Comparison of ENCODE assay signal across 21 mouse cellular contexts in the genomic region with DNA sequence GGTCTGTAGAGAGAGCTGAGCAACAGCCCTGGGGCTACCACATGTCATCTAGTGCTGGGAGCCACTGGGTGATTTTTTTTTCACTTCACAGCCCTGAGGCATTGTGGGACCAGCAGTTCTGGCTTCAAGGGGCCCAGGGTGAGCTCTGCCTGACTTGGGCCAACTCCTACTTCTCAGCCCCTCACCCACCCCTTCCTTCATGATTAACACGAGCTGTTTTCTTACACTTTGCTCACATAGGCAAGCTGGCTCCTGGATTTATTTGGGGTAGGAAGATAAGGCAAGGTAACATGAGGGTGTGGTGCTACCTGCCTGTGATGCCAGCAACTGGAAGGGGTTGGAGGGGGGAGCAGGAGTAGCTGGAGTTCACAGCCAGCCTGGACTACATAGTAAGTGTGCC. TPM values are rescaled to one million over a fixed set of nuclear protein-coding genes. Genes with fewer than 3 reads are reported as not detected.
A peak's percentile ranks its signal among the peaks of the same experiment; 100 is the strongest.
DNase-seq lines count a peak whose midpoint lies in the region; ATAC-seq lines count a peak whose summit lies in the region.
"Had no signal": no experiment of that assay in that cellular context is flagged by ENCODE, and none has a peak within 500 bp of the region (broad histone marks: within the 10 kb centered on the region; RNA-seq: fewer than 3 reads in every experiment).

No protein-coding gene starts in this region.

- no peak overlapping the region for H3K4me2 ChIP-seq in intestine, embryonic 15.5 days (replicated peaks)
- no peak overlapping the region for H3K4me2 ChIP-seq in intestine, embryonic 16.5 days (ENCODE audit: low read depth, low read length)
- H3K4me2 ChIP-seq in stomach, embryonic 14.5 days (replicated peaks; ENCODE audit: low read depth, low read length) = no peak overlapping the region
- H3K4me2 ChIP-seq in stomach, embryonic 16.5 days (ENCODE audit: low read depth, low read length) = no peak overlapping the region
- H3K4me2 ChIP-seq: embryonic facial prominence, embryonic 12.5 days; forebrain, embryonic 13.5 days; forebrain, embryonic 15.5 days had no signal

- H3K4me3 ChIP-seq in intestine, embryonic 15.5 days (replicated peaks) = no peak overlapping the region
- no peak overlapping the region for H3K4me3 ChIP-seq in intestine, embryonic 16.5 days (ENCODE audit: low read length)
- no peak overlapping the region for H3K4me3 ChIP-seq in stomach, embryonic 14.5 days (ENCODE audit: low read depth, low read length)
- no peak overlapping the region for H3K4me3 ChIP-seq in stomach, embryonic 16.5 days (replicated peaks; ENCODE audit: low read length)
- H3K4me3 ChIP-seq in embryonic facial prominence, embryonic 10.5 days = no peak overlapping the region
- H3K4me3 ChIP-seq: embryonic facial prominence, embryonic 12.5 days; forebrain, embryonic 13.5 days; forebrain, embryonic 15.5 days had no signal

- no peaks in the 10 kb centered on the region for H3K36me3 ChIP-seq in intestine, embryonic 15.5 days
- H3K36me3 ChIP-seq in intestine, embryonic 16.5 days (ENCODE audit: control insufficient read depth, insufficient read depth, low read length) = no peaks in the 10 kb centered on the region
- no peaks in the 10 kb centered on the region for H3K36me3 ChIP-seq in stomach, embryonic 14.5 days (ENCODE audit: control insufficient read depth, insufficient read depth, low read length)
- no peaks in the 10 kb centered on the region for H3K36me3 ChIP-seq in stomach, embryonic 16.5 days (ENCODE audit: control insufficient read depth, insufficient read depth, low read length)
- no peaks in the 10 kb centered on the region for H3K36me3 ChIP-seq in embryonic facial prominence, embryonic 10.5 days (replicated peaks)
- H3K36me3 ChIP-seq: embryonic facial prominence, embryonic 12.5 days; forebrain, embryonic 15.5 days had no signal

- DNase-seq in neural tube, embryonic 10.5 days (ENCODE audit: extremely low spot score, low spot score) = no peak
- no peak for DNase-seq in embryonic facial prominence, embryonic 10.5 days (ENCODE audit: low spot score)
- DNase-seq in adrenal gland, adult 2 months = no peak
- DNase-seq in frontal cortex, adult 2 months (ENCODE audit: extremely low spot score in 1 of 2, low spot score in 1 of 2) = no peak
- DNase-seq: adrenal gland, adult 8-10 months; adrenal gland, postnatal 14 days; adrenal gland, postnatal 36 days; cerebellum, adult 11-12 months; cerebellum, adult 2 months; cerebellum, adult 9-10 months; cerebellum, postnatal 10 days; cerebellum, postnatal 25 days; embryo, embryonic 11 days; forebrain, postnatal 0 days had no signal

- no peaks in the 10 kb centered on the region for H3K4me1 ChIP-seq in intestine, embryonic 15.5 days (replicated peaks)
- no peaks in the 10 kb centered on the region for H3K4me1 ChIP-seq in intestine, embryonic 16.5 days (ENCODE audit: control insufficient read depth, insufficient read depth, low read length)
- no peaks in the 10 kb centered on the region for H3K4me1 ChIP-seq in stomach, embryonic 14.5 days (ENCODE audit: control insufficient read depth, insufficient read depth, low read length)
- H3K4me1 ChIP-seq in stomach, embryonic 16.5 days (ENCODE audit: control insufficient read depth, insufficient read depth, low read length) = no peaks in the 10 kb centered on the region
- 0 out of 2 replicates have a peak, but pooled peaks cover 4% of the 10 kb centered on the region for H3K4me1 ChIP-seq in embryonic facial prominence, embryonic 10.5 days
- H3K4me1 ChIP-seq: embryonic facial prominence, embryonic 12.5 days; forebrain, embryonic 13.5 days; forebrain, embryonic 15.5 days had no signal

- 28% methylated on average over 1 of the region's 1 CpGs for whole genome bisulfite sequencing in intestine, embryonic 15.5 days
- WGBS in intestine, embryonic 16.5 days = 25% methylated on average over 1 of the region's 1 CpGs
- 41% methylated on average over 1 of the region's 1 CpGs for WGBS in stomach, embryonic 14.5 days
- WGBS in stomach, embryonic 16.5 days = 29% methylated on average over 1 of the region's 1 CpGs
- 48% methylated on average over 1 of the region's 1 CpGs for WGBS in embryonic facial prominence, embryonic 10.5 days

- H3K27me3 ChIP-seq in intestine, embryonic 15.5 days (replicated peaks) = no peaks in the 10 kb centered on the region
- no peaks in the 10 kb centered on the region for H3K27me3 ChIP-seq in intestine, embryonic 16.5 days (replicated peaks; ENCODE audit: control insufficient read depth, insufficient read depth, low read length)
- no peaks in the 10 kb centered on the region for H3K27me3 ChIP-seq in stomach, embryonic 14.5 days (ENCODE audit: control insufficient read depth, insufficient read depth, low read length)
- no peaks in the 10 kb centered on the region for H3K27me3 ChIP-seq in stomach, embryonic 16.5 days (ENCODE audit: control insufficient read depth, insufficient read depth, low read length)
- H3K27me3 ChIP-seq in embryonic facial prominence, embryonic 10.5 days (replicated peaks; ENCODE audit: low read depth, poor library complexity, severe bottlenecking) = no peaks in the 10 kb centered on the region
- H3K27me3 ChIP-seq: embryonic facial prominence, embryonic 12.5 days; forebrain, embryonic 13.5 days; forebrain, embryonic 15.5 days had no signal

- no peak overlapping the region for H3K9ac ChIP-seq in intestine, embryonic 15.5 days
- H3K9ac ChIP-seq in intestine, embryonic 16.5 days (ENCODE audit: low read depth, low read length) = no peak overlapping the region
- H3K9ac ChIP-seq in stomach, embryonic 14.5 days (replicated peaks; ENCODE audit: low read depth, low read length) = no peak overlapping the region
- H3K9ac ChIP-seq in stomach, embryonic 16.5 days (ENCODE audit: low read length) = no peak overlapping the region
- H3K9ac ChIP-seq: embryonic facial prominence, embryonic 12.5 days; forebrain, embryonic 13.5 days; forebrain, embryonic 15.5 days; forebrain, postnatal 0 days had no signal

- ATAC-seq in intestine, embryonic 15.5 days = peak; percentile 56
- peak; percentile 48; the same call in 1 of the 2 replicates for ATAC-seq in intestine, embryonic 16.5 days
- peak; percentile 46; the same call in 1 of the 2 replicates for ATAC-seq in stomach, embryonic 14.5 days (ENCODE audit: insufficient number of reproducible peaks, insufficient read depth, low FRiP score, low read depth)
- peak; percentile 73 for ATAC-seq in stomach, embryonic 16.5 days (ENCODE audit: insufficient read depth, low FRiP score)
- ATAC-seq: forebrain, embryonic 13.5 days; forebrain, embryonic 15.5 days; forebrain, postnatal 0 days had no signal

- H3K9me3 ChIP-seq in intestine, embryonic 15.5 days = no peaks in the 10 kb centered on the region
- H3K9me3 ChIP-seq in intestine, embryonic 16.5 days (ENCODE audit: control insufficient read depth, low read length) = no peaks in the 10 kb centered on the region
- H3K9me3 ChIP-seq in stomach, embryonic 14.5 days (ENCODE audit: control insufficient read depth, low read depth, low read length) = no peaks in the 10 kb centered on the region
- no peaks in the 10 kb centered on the region for H3K9me3 ChIP-seq in stomach, embryonic 16.5 days (replicated peaks; ENCODE audit: control insufficient read depth, low read length)
- no peaks in the 10 kb centered on the region for H3K9me3 ChIP-seq in embryonic facial prominence, embryonic 10.5 days
- H3K9me3 ChIP-seq: embryonic facial prominence, embryonic 12.5 days; forebrain, embryonic 13.5 days; forebrain, embryonic 15.5 days had no signal

- H3K27ac ChIP-seq in intestine, embryonic 15.5 days = no peak overlapping the region
- no peak overlapping the region for H3K27ac ChIP-seq in intestine, embryonic 16.5 days (ENCODE audit: low read length)
- no peak overlapping the region for H3K27ac ChIP-seq in stomach, embryonic 14.5 days (ENCODE audit: low read length)
- no peak overlapping the region for H3K27ac ChIP-seq in stomach, embryonic 16.5 days (ENCODE audit: low read length)
- no peak overlapping the region for H3K27ac ChIP-seq in embryonic facial prominence, embryonic 10.5 days (replicated peaks)
- H3K27ac ChIP-seq: embryonic facial prominence, embryonic 12.5 days; forebrain, embryonic 13.5 days; forebrain, embryonic 15.5 days had no signal

RNA-seq across cellular contexts. Expression of gene Ano1, which starts 27.5 kb away (rescaled TPM):
- 23.6 and 27.8 TPM in 2 replicates for polyA plus RNA-seq in intestine, embryonic 15.5 days (2015; fragmentation: Nextera tagmentation; extraction: Ambion mirVana)
- 19.9 and 20.3 TPM in 2 replicates for polyA plus RNA-seq in intestine, embryonic 16.5 days (2015; fragmentation: Nextera tagmentation; extraction: Ambion mirVana)
- polyA plus RNA-seq in stomach, embryonic 14.5 days (2014; fragmentation: Nextera tagmentation; extraction: Ambion mirVana) = 65.0 and 69.8 TPM in 2 replicates
- 60.9 and 70.2 TPM in 2 replicates for polyA plus RNA-seq in stomach, embryonic 16.5 days (2015; fragmentation: Nextera tagmentation; extraction: Ambion mirVana)
- 8.7 and 11.3 TPM in 2 replicates for polyA plus RNA-seq in embryonic facial prominence, embryonic 10.5 days (2016; fragmentation: Nextera tagmentation; extraction: Ambion mirVana)
- total RNA-seq in adrenal gland, adult 2 months (2021) = 10 to 100 TPM; 24.6 to 32.4 TPM
- polyA plus RNA-seq in adrenal gland, adult 2 months (2012; rRNA removed) = 13.9 and 17.1 TPM in 2 replicates
- polyA plus RNA-seq in frontal cortex, adult 2 months (2012; rRNA removed) = 5.3 and 8.9 TPM in 2 replicates
